Mouse (Mus musculus) stomach, embryonic 15.5 days (tissue): ENCODE measurements around the gene Ubl7. TPM values are rescaled to one million over a fixed set of nuclear protein-coding genes. Genes with fewer than 3 reads are reported as not detected.
A peak's percentile ranks its signal among the peaks of the same experiment; 100 is the strongest.

Experiments
- ATAC-seq: fragments of 200-750 bp; cut with Nextera tagmentation; 2 replicates; pipeline ENCODE4 v1.8.0; 2017; ENCODE audit warnings: low read depth, moderate number of reproducible peaks, moderate TSS enrichment; ENCODE audit not compliant: insufficient read depth, low FRiP score
- H3K27ac ChIP-seq: fragments of 300-500 bp; sonication (generic); 2 replicates; pipeline ENCODE4 v1.5.1; 2015; ENCODE audit warnings: mild to moderate bottlenecking, inconsistent platforms
- H3K27me3 ChIP-seq: fragments of 300-500 bp; sonication (generic); replicated peaks from 2 replicates; pipeline ENCODE4 v1.6.1; 2015; ENCODE audit warnings: inconsistent platforms
- H3K36me3 ChIP-seq: fragments of 300-500 bp; sonication (generic); 2 replicates; pipeline ENCODE4 v1.6.1; 2015; ENCODE audit warnings: inconsistent platforms
- H3K4me1 ChIP-seq: fragments of 300-500 bp; sonication (generic); 2 replicates; pipeline ENCODE4 v1.6.1; 2015; ENCODE audit warnings: inconsistent platforms
- H3K4me2 ChIP-seq: fragments of 300-500 bp; sonication (generic); 2 replicates; pipeline ENCODE4 v1.6.1; 2015; ENCODE audit warnings: mild to moderate bottlenecking, inconsistent platforms
- H3K4me3 ChIP-seq: fragments of 300-500 bp; sonication (generic); replicated peaks from 2 replicates; pipeline ENCODE4 v1.5.1; 2015; ENCODE audit warnings: inconsistent platforms
- H3K9ac ChIP-seq: fragments of 300-500 bp; sonication (generic); 2 replicates; pipeline ENCODE4 v1.6.1; 2015; ENCODE audit warnings: inconsistent platforms
- H3K9me3 ChIP-seq: fragments of 300-500 bp; sonication (generic); 2 replicates; pipeline ENCODE4 v1.6.1; 2016; ENCODE audit warnings: inconsistent platforms
- WGBS: fragments of 180-500 bp; shearing (Covaris S2); methylation state at CpG from one replicate; pipeline ENCODE4 v1.1.7; 2015; 5-methylcytosine and 5-hydroxymethylcytosine counted together
- polyA plus RNA-seq: library from polyadenylated mRNA; unstranded; fragments of >200 nt; fragmentation: Nextera tagmentation; extraction: Ambion mirVana; gene quantifications from 2 replicates; pipeline ENCODE4 v1.2.1, GENCODE M21; 2015

The Ubl7 gene
- polyA plus RNA-seq, 1 experiment from 2014 or later = 85.4 TPM

GRCm38 (mm10) chr9:57940861-57941638 is 30.3 kb downstream of the Ubl7 start:
- WGBS = 3% methylated on average over 28 of the region's 28 CpGs
- Histone ChIP-seq H3K4me3 (peak overlapping the region; percentile 74), H3K9ac (peak overlapping the region; percentile 46), H3K4me1 (peaks cover 18% of the 10 kb centered on the region), H3K9me3 (no peaks in the 10 kb centered on the region), H3K27ac (no peak overlapping the region), H3K36me3 (no peaks in the 10 kb centered on the region), H3K4me2 (peak overlapping the region; percentile 100), H3K27me3 (peaks cover 51% of the 10 kb centered on the region)
- ATAC-seq = no peak

DNA sequence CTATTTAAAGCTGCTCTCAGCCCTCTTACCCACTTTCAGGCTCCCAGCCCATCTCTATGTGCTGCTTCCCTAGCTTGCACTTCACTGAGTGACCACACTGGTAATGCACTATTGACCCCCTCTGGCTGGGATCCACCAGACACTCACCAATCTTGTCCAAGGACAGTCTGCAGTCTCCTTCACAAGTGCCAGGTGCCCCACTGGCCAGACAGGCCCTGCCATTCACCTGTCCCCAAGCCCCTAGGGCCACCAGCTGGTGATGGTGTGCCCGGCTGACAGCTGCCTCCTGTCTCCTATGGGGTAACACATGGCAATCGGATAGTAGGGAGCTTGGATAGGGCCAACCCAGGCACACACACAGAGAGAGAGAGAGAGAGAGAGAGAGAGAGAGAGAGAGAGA is 31.3 kb downstream of the Ubl7 start:
- Histone ChIP-seq H3K4me1 (peaks cover 18% of the 10 kb centered on the region), H3K27me3 (peaks cover 51% of the 10 kb centered on the region), H3K9ac (no peak overlapping the region), H3K4me2 (peak overlapping the region; percentile 100; the same call in 1 of the 2 replicates), H3K36me3 (no peaks in the 10 kb centered on the region), H3K27ac (no peak overlapping the region), H3K9me3 (no peaks in the 10 kb centered on the region), H3K4me3 (0 out of 2 replicates have a peak overlapping the region, but pooled peaks have one; percentile 1)
- no peak for ATAC-seq
- 54% methylated on average over 2 of the region's 2 CpGs for WGBS

GRCm38 (mm10) chr9:57943067-57943466 is 32.3 kb downstream of the Ubl7 start:
- WGBS = 26% methylated on average over 2 of the region's 2 CpGs
- ATAC-seq = no peak
- no peak overlapping the region for H3K4me3 ChIP-seq
- H3K4me1 ChIP-seq = peaks cover 21% of the 10 kb centered on the region
- H3K36me3 ChIP-seq = no peaks in the 10 kb centered on the region
- H3K9ac ChIP-seq = no peak overlapping the region
- no peaks in the 10 kb centered on the region for H3K9me3 ChIP-seq
- H3K27me3 ChIP-seq = peaks cover 48% of the 10 kb centered on the region
- H3K27ac ChIP-seq = no peak overlapping the region
- no peak overlapping the region for H3K4me2 ChIP-seq

DNA sequence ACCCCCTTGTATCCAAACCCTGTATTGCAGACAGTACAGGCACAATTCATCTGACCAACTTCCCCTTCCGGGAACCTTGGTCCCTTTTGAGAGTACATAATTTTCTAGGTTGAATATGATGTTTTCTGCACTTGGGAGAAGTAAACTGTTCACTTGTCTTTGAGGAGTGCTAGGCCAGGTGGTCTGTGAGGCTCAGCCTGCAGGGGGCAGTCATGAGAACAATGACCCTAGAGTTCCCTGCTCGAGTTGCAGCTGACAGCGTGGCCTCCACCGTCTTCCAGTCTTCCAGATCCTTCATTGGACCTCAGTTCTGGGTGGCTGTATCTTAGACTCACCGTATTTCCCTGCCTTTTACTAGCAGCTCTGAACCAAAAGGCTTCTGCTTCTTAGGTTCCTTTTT is 33.8 kb downstream of the Ubl7 start:
- H3K9me3 ChIP-seq = no peaks in the 10 kb centered on the region
- WGBS = 27% methylated on average over 5 of the region's 5 CpGs

DNA sequence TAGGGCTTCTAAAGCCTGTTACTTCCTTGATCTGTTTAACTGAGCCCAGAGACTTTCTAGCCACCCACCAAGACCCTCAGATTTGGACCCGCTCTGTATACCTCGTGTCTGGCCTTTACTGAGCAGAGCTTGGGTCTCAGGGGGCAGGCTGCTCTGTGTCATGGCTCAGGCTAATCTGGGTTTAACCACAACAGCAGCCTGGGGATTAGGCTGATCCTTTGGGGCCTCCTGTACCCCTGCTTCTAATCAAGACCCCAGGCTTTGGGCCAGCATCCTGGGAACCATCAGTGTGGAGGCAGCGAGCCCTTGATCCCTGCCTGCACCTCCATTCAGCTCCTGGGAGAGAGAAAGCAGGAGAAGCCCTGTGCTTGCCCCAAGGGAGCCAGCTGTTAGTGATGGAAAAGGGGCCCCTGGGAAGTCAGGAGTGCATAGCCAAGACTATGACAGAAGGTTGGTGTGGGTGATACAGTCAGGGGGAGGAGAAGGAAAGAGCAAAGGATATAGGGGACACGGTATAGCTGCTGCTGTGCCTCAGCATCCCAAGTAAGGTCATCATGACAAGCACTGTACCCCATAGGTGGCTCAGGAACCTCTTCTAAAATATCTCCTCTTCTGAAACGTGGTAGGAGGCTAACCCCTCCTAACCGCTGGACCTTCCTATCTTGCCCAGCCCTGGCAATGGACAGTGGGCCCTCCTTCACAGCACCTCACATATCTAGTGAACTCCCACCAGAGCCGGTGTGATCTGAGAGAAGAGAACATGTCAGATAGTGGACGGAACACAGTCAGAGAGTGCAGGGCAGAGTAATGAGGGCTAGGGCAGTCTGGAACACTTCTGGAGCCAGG is 35.2 kb downstream of the Ubl7 start:
- Histone ChIP-seq H3K4me3 (no peak overlapping the region), H3K27ac (no peak overlapping the region), H3K4me1 (peaks cover 7% of the 10 kb centered on the region), H3K4me2 (no peak overlapping the region), H3K9ac (no peak overlapping the region), H3K36me3 (no peaks in the 10 kb centered on the region), H3K9me3 (no peaks in the 10 kb centered on the region), H3K27me3 (peaks cover 22% of the 10 kb centered on the region)
- no peak for ATAC-seq
- 75% methylated on average over 8 of the region's 8 CpGs for WGBS

More for the DNA sequence above, 33.8 kb downstream of the Ubl7 start:
- H3K9ac ChIP-seq = no peak overlapping the region
- no peak for ATAC-seq
- H3K4me3 ChIP-seq = no peak overlapping the region
- peaks cover 34% of the 10 kb centered on the region for H3K27me3 ChIP-seq
- H3K4me2 ChIP-seq = no peak overlapping the region
- H3K36me3 ChIP-seq = no peaks in the 10 kb centered on the region
- peaks cover 18% of the 10 kb centered on the region for H3K4me1 ChIP-seq
- no peak overlapping the region for H3K27ac ChIP-seq

DNA sequence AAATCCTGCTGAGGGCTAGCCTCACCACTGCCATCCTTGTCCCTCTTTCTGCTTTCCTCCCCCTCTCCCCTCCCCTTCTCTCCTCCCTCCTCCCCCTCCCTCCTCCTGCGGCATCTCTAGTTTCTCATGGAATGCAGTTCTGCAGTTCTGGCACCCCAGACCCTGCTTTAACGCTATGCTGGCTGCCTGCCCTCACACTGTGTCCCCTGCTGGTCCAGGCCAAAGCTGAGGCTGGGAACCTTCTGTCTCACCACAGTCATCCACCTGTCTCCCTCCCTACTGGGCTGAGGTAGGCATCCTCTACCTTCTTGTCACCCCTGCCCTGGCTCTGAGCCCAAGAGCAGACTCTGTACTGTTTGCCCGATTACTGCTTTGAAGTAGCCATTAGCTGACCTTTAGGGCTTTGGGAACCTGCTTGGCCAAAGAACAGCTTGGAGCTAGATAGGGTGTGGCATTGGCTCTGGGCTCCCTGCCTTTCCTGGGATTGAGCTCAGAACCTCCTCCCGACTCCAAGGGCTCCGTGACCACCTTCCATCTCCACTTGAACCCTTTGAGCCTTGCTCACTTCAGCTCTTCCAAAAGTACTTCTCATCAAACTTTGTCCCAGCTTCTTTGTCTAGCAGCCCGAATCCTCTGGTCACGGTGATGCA is 36.7 kb downstream of the Ubl7 start:
- Histone ChIP-seq H3K27ac (no peak overlapping the region), H3K4me3 (no peak overlapping the region), H3K9ac (no peak overlapping the region), H3K36me3 (no peaks in the 10 kb centered on the region), H3K27me3 (peaks cover 7% of the 10 kb centered on the region), H3K4me2 (no peak overlapping the region), H3K4me1 (0 out of 2 replicates have a peak, but pooled peaks cover 3% of the 10 kb centered on the region), H3K9me3 (no peaks in the 10 kb centered on the region)
- 51% methylated on average over 7 of the region's 7 CpGs for WGBS
- no peak for ATAC-seq

DNA sequence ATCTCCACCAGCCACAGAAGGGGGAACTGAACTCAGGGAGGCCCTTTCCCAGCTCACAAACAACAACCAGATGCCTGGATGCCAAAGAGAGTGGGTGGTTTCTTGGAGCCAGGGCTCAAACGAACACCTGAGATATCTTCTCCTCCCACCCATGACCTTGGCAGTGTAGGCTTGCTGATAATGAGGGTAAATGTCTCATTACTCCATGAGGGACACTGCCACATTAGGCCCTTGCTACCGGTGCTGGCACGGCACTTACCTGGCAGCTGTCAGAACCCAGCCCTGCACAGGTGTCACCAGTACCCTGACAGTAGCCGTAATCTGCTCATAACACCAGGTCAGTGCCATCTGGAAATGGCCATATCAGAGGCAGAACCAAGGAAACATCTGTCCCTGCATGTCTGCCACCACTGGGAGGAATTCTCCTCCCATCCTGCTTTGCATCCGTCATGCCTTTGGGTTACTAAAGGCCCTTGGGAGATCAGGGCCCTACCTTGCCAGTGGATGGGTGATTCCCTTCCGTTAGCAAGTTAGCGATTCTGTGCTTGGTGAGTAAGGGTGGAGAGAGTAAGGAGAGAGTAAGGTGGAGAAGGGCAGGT is 37.7 kb downstream of the Ubl7 start:
- Histone ChIP-seq H3K4me3 (no peak overlapping the region), H3K4me2 (no peak overlapping the region), H3K9me3 (no peaks in the 10 kb centered on the region), H3K9ac (no peak overlapping the region), H3K27me3 (no peaks in the 10 kb centered on the region; the same call in none of the 2 replicates), H3K36me3 (no peaks in the 10 kb centered on the region), H3K4me1 (0 out of 2 replicates have a peak, but pooled peaks cover 3% of the 10 kb centered on the region), H3K27ac (no peak overlapping the region)
- no peak for ATAC-seq
- 70% methylated on average over 7 of the region's 7 CpGs for WGBS

DNA sequence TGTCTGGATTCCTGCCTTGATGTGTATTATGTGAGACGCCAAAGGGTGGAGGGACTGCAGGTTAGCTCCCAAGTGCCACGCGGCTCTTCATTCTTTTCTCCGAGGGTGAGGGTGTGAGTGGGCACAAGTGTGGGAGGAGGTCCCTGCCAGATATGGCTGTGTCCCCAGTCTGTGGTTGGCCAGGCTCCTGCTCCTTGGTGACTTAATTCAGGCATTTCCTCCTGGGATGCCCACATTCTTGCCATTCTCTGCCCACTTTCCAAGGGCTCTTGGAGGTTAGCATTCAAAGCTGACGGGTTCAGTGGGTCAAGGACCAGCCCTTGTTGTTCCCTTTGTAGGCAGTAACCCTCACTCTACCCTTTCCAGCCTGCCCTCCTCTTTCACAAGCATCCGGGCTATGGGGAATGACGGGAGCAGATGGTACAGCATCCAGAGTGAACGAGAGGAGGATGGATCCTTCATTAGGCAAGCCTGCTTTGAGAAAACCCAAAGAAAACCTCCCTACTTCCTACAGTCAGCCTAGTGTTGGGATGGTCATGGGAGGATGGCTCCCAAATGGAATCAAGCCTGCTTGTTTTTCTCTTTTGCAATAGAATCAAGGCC is 38.4 kb downstream of the Ubl7 start:
- Histone ChIP-seq H3K27me3 (no peaks in the 10 kb centered on the region; the same call in none of the 2 replicates), H3K4me2 (no peak overlapping the region), H3K9me3 (no peaks in the 10 kb centered on the region), H3K4me3 (no peak overlapping the region), H3K27ac (no peak overlapping the region), H3K36me3 (no peaks in the 10 kb centered on the region), H3K4me1 (0 out of 2 replicates have a peak, but pooled peaks cover 3% of the 10 kb centered on the region), H3K9ac (no peak overlapping the region)
- WGBS = 84% methylated on average over 8 of the region's 8 CpGs
- ATAC-seq = no peak

DNA sequence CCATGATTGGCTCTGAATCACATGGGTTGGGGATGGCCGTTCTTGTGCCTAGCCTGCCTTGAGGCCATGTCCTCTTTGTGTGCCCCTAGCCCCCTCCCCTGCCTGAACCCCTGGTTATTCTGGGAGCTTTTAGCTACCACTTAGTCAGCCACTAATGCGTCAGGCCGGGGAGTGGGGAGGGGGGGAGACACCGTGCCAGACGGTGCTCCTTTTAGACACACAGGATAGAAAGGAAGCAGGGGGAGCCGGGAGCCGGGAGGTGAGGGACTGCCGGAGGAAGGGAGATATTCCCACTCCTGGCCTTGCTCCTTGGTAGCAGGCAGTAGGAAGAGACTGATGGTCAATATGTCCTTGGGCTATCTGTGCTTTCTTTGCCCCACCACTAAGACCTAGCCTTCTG is 39.1 kb downstream of the Ubl7 start:
- Histone ChIP-seq H3K4me2 (no peak overlapping the region), H3K27me3 (no peaks in the 10 kb centered on the region; the same call in none of the 2 replicates), H3K9ac (no peak overlapping the region), H3K4me1 (0 out of 2 replicates have a peak, but pooled peaks cover 3% of the 10 kb centered on the region), H3K9me3 (no peaks in the 10 kb centered on the region), H3K4me3 (no peak overlapping the region), H3K27ac (no peak overlapping the region), H3K36me3 (no peaks in the 10 kb centered on the region)
- no peak for ATAC-seq
- 43% methylated on average over 8 of the region's 8 CpGs for WGBS

GRCm38 (mm10) chr9:57950519-57950918 is 39.7 kb downstream of the Ubl7 start:
- Histone ChIP-seq H3K9ac (no peak overlapping the region), H3K9me3 (no peaks in the 10 kb centered on the region), H3K4me1 (0 out of 2 replicates have a peak, but pooled peaks cover 3% of the 10 kb centered on the region), H3K4me2 (no peak overlapping the region), H3K27ac (no peak overlapping the region), H3K27me3 (no peaks in the 10 kb centered on the region; the same call in none of the 2 replicates), H3K36me3 (no peaks in the 10 kb centered on the region), H3K4me3 (no peak overlapping the region)
- ATAC-seq = no peak
- 60% methylated on average over 9 of the region's 9 CpGs for WGBS

DNA sequence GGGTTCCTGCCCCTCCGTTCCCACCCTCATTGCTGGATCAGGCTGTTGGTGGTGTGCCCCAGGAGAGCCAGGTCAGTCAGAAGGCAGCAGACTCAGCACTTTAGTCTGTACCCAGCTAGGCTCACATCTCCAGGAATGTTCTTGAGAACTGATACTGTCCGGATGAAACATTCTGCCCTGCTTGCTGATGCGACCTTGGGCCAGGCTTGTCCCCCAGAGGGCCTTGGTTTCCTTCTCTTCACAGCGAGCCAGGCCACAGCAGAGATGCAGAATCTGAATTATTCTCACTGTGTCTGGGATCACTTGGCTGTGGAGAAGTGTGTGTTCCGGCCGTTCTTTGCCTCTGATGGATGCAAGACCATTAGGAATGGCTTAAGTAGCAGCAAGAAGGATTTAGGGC is 41.2 kb downstream of the Ubl7 start:
- 0 out of 2 replicates have a peak, but pooled peaks cover 3% of the 10 kb centered on the region for H3K4me1 ChIP-seq
- no peak overlapping the region for H3K4me3 ChIP-seq
- H3K27me3 ChIP-seq = no peaks in the 10 kb centered on the region; the same call in none of the 2 replicates
- H3K9ac ChIP-seq = no peak overlapping the region
- ATAC-seq = no peak
- 72% methylated on average over 6 of the region's 6 CpGs for WGBS
- no peak overlapping the region for H3K4me2 ChIP-seq
- no peak overlapping the region for H3K27ac ChIP-seq
- no peaks in the 10 kb centered on the region for H3K9me3 ChIP-seq
- H3K36me3 ChIP-seq = no peaks in the 10 kb centered on the region
